Mouse (Mus musculus) hindbrain, embryonic 16.5 days (tissue): Measurements from ENCODE around the gene Olfr282. TPM values are rescaled to one million over a fixed set of nuclear protein-coding genes. Genes with fewer than 3 reads are reported as not detected.

Experiments used
- ATAC-seq: fragments of 200-750 bp; cut with Nextera tagmentation; 2 replicates; pipeline ENCODE4 v1.8.0; 2017; ENCODE audit warnings: moderate TSS enrichment, moderate library complexity
- H3K27ac ChIP-seq: fragments of 300-500 bp; sonication (generic); 2 replicates; pipeline ENCODE4 v1.5.1; 2014; ENCODE audit warnings: low read depth, mild to moderate bottlenecking, control low read depth, low read length, moderate library complexity
- H3K27me3 ChIP-seq: fragments of 300-500 bp; sonication (generic); replicated peaks from 2 replicates; pipeline ENCODE4 v1.6.1; 2014; ENCODE audit warnings: low read length; ENCODE audit not compliant: control insufficient read depth, insufficient read depth
- H3K36me3 ChIP-seq: fragments of 300-500 bp; sonication (generic); 2 replicates; pipeline ENCODE4 v1.6.1; 2014; ENCODE audit warnings: mild to moderate bottlenecking, low read length, moderate library complexity, mixed read lengths; ENCODE audit not compliant: control insufficient read depth, insufficient read depth
- H3K4me1 ChIP-seq: fragments of 300-500 bp; sonication (generic); 2 replicates; pipeline ENCODE4 v1.6.1; 2014; ENCODE audit warnings: low read depth, low read length; ENCODE audit not compliant: control insufficient read depth, insufficient read depth
- H3K4me2 ChIP-seq: fragments of 300-500 bp; sonication (generic); 2 replicates; pipeline ENCODE4 v1.6.1; 2014; ENCODE audit warnings: mild to moderate bottlenecking, low read length, control low read depth, moderate library complexity
- H3K4me3 ChIP-seq: fragments of 300-500 bp; sonication (generic); 2 replicates; pipeline ENCODE4 v1.5.1; 2014; ENCODE audit warnings: mild to moderate bottlenecking, low read length, control low read depth, moderate library complexity
- H3K9ac ChIP-seq: fragments of 300-500 bp; sonication (generic); 2 replicates; pipeline ENCODE4 v1.6.1; 2014; ENCODE audit warnings: low read depth, mild to moderate bottlenecking, control low read depth, low read length, moderate library complexity
- H3K9me3 ChIP-seq: fragments of 300-500 bp; sonication (generic); 2 replicates; pipeline ENCODE4 v1.6.1; 2014; ENCODE audit warnings: mild to moderate bottlenecking, low read length, moderate library complexity; ENCODE audit not compliant: control insufficient read depth
- WGBS: fragments of 180-500 bp; shearing (Covaris S2); extraction: QIAGEN DNeasy Blood & Tissue Kit; methylation state at CpG from one replicate; pipeline ENCODE4 v1.1.7; 2014; 5-methylcytosine and 5-hydroxymethylcytosine counted together
- polyA plus RNA-seq: library from polyadenylated mRNA; unstranded; fragments of >200 nt; fragmentation: Nextera tagmentation; extraction: Ambion mirVana; gene quantifications from 2 replicates; pipeline ENCODE4 v1.2.1, GENCODE M21; 2015

Gene Olfr282
- polyA plus RNA-seq, 1 experiment from 2014 or later, result not detected

GRCm38 (mm10) chr15:98483907-98484886 lies 53.2 kb downstream of the Olfr282 start:
- WGBS, result 78% methylated on average over 18 of the region's 18 CpGs
- no peak for ATAC-seq
- no peak overlapping the region for H3K9ac ChIP-seq
- no peak overlapping the region for H3K4me3 ChIP-seq
- no peaks in the 10 kb centered on the region for H3K4me1 ChIP-seq
- H3K27me3 ChIP-seq, result no peaks in the 10 kb centered on the region
- no peaks in the 10 kb centered on the region for H3K9me3 ChIP-seq
- H3K36me3 ChIP-seq, result no peaks in the 10 kb centered on the region
- no peak overlapping the region for H3K4me2 ChIP-seq
- H3K27ac ChIP-seq, result no peak overlapping the region

GRCm38 (mm10) chr15:98486433-98487021 lies 55.5 kb downstream of the Olfr282 start:
- H3K4me2 ChIP-seq, result no peak overlapping the region
- H3K4me1 ChIP-seq, result no peaks in the 10 kb centered on the region
- no peaks in the 10 kb centered on the region for H3K36me3 ChIP-seq
- 96% methylated on average over 8 of the region's 8 CpGs for WGBS
- no peak for ATAC-seq
- H3K4me3 ChIP-seq, result no peak overlapping the region
- no peaks in the 10 kb centered on the region for H3K27me3 ChIP-seq
- no peak overlapping the region for H3K27ac ChIP-seq
- H3K9ac ChIP-seq, result no peak overlapping the region
- no peaks in the 10 kb centered on the region for H3K9me3 ChIP-seq

Other genes with a start within 250 kb of the Olfr282 start
- not detected in 2 replicates for gene Olfr288, start 235.7 kb upstream of the Olfr282 start, polyA plus RNA-seq
- not detected in 2 replicates for gene Gm44579, start 210.2 kb upstream of the Olfr282 start, polyA plus RNA-seq
- gene Olfr287, start 210.2 kb upstream of the Olfr282 start, polyA plus RNA-seq, result 0.42 and 1.0 TPM in 2 replicates
- gene Olfr286, start 196.8 kb upstream of the Olfr282 start, polyA plus RNA-seq, result not detected in 2 replicates
- not detected in 2 replicates for gene H1fnt, start 173.9 kb upstream of the Olfr282 start, polyA plus RNA-seq
- gene Zfp641, start 135.1 kb upstream of the Olfr282 start, polyA plus RNA-seq, result 11.2 and 13.1 TPM in 2 replicates
- not detected in 2 replicates for gene Olfr285, start 113.9 kb upstream of the Olfr282 start, polyA plus RNA-seq
- gene Olfr284, start 90.2 kb upstream of the Olfr282 start, polyA plus RNA-seq, result not detected in 2 replicates
- not detected in 2 replicates for gene Olfr283, start 50.3 kb upstream of the Olfr282 start, polyA plus RNA-seq
- not detected in 2 replicates for gene Olfr281, start 21.4 kb downstream of the Olfr282 start, polyA plus RNA-seq
- gene OR5BS1P, start 38.7 kb downstream of the Olfr282 start, polyA plus RNA-seq, result not detected in 2 replicates
- not detected in 2 replicates for gene Lalba, start 51.5 kb downstream of the Olfr282 start, polyA plus RNA-seq
- gene Olfr279, start 61.2 kb downstream of the Olfr282 start, polyA plus RNA-seq, result not detected in 2 replicates
- 90.4 and 102 TPM in 2 replicates for gene Kansl2, start 103.0 kb downstream of the Olfr282 start, polyA plus RNA-seq
- 58.9 and 69.4 TPM in 2 replicates for gene Ccnt1, start 139.7 kb downstream of the Olfr282 start, polyA plus RNA-seq
- gene 4930415O20Rik, start 139.8 kb downstream of the Olfr282 start, polyA plus RNA-seq, result 0.30 and 0.31 TPM in 2 replicates
- gene Adcy6, start 178.9 kb downstream of the Olfr282 start, polyA plus RNA-seq, result 9.1 and 10.1 TPM in 2 replicates
- 129 and 141 TPM in 2 replicates for gene Cacnb3, start 199.6 kb downstream of the Olfr282 start, polyA plus RNA-seq
- gene Ddx23, start 231.7 kb downstream of the Olfr282 start, polyA plus RNA-seq, result 17.8 and 19.7 TPM in 2 replicates
- 12.6 and 16.7 TPM in 2 replicates for gene Rnd1, start 246.2 kb downstream of the Olfr282 start, polyA plus RNA-seq